Mouse (Mus musculus) monocyte, adult 2 months (primary cell): ENCODE measurements around the gene Znhit6.

Experiments used
- DNase-seq, 2 experiments: peaks; one replicate each; pipeline ENCODE4 v3.0.0; 2022; ENCODE audit warnings: low spot score in 2 of 2, low read depth in 1 of 2

Znhit6 gene

GRCm38 (mm10) chr3:145602410-145603206 is 26.6 kb downstream of the Znhit6 start:
- no peak for DNase-seq

- DNase-seq: no peak
Observed at GRCm38 (mm10) chr3:145605437-145606123, 29.6 kb downstream of the Znhit6 start.

- no peak for DNase-seq
Observed at GRCm38 (mm10) chr3:145608320-145608719, 32.3 kb downstream of the Znhit6 start.

GRCm38 (mm10) chr3:145612662-145613061 is 36.7 kb downstream of the Znhit6 start:
- DNase-seq: no peak

GRCm38 (mm10) chr3:145613234-145613633 is 37.2 kb downstream of the Znhit6 start:
- no peak for DNase-seq

GRCm38 (mm10) chr3:145614362-145615115 is 38.5 kb downstream of the Znhit6 start:
- no peak for DNase-seq

GRCm38 (mm10) chr3:145618299-145618698 is 42.3 kb downstream of the Znhit6 start:
- no peak for DNase-seq

- no peak for DNase-seq
Observed at GRCm38 (mm10) chr3:145619621-145620365, 43.8 kb downstream of the Znhit6 start.

GRCm38 (mm10) chr3:145621209-145621608 is 45.2 kb downstream of the Znhit6 start:
- no peak for DNase-seq

GRCm38 (mm10) chr3:145623047-145623446 is 47.0 kb downstream of the Znhit6 start:
- DNase-seq: no peak

GRCm38 (mm10) chr3:145624786-145625185 is 48.8 kb downstream of the Znhit6 start:
- DNase-seq: no peak

GRCm38 (mm10) chr3:145625546-145625945 is 49.5 kb downstream of the Znhit6 start:
- no peak for DNase-seq

- DNase-seq: no peak
Observed at GRCm38 (mm10) chr3:145626063-145626462, 50.1 kb downstream of the Znhit6 start.

GRCm38 (mm10) chr3:145627830-145628229 is 51.8 kb downstream of the Znhit6 start:
- no peak for DNase-seq

- no peak for DNase-seq
Observed at GRCm38 (mm10) chr3:145628643-145629042, 52.6 kb downstream of the Znhit6 start.

GRCm38 (mm10) chr3:145632888-145633287 is 56.9 kb downstream of the Znhit6 start:
- no peak for DNase-seq

GRCm38 (mm10) chr3:145634002-145634710 is 58.2 kb downstream of the Znhit6 start:
- DNase-seq: no peak

GRCm38 (mm10) chr3:145640170-145640569 is 64.2 kb downstream of the Znhit6 start:
- no peak for DNase-seq

- DNase-seq: no peak
Observed at GRCm38 (mm10) chr3:145640583-145640982, 64.6 kb downstream of the Znhit6 start.

GRCm38 (mm10) chr3:145641036-145641685 is 65.2 kb downstream of the Znhit6 start:
- no peak for DNase-seq
